In genomic region chr3:131117883-131118282, GRCm38 (mm10) we compare ENCODE assay signal across 15 mouse cellular contexts. TPM values are rescaled to one million over a fixed set of nuclear protein-coding genes. Genes with fewer than 3 reads are reported as not detected.
DNase-seq lines count a peak whose midpoint lies in the region; ATAC-seq and TF ChIP-seq lines count a peak whose summit lies in the region.
"Had no signal": no experiment of that assay in that cellular context is flagged by ENCODE, and none has a peak within 500 bp of the region (broad histone marks: within the 10 kb centered on the region; RNA-seq: fewer than 3 reads in every experiment).

No protein-coding gene starts in this region.

- no peak for ATAC-seq in embryonic facial prominence, embryonic 14.5 days (ENCODE audit: low read depth)
- no peak for ATAC-seq in midbrain, embryonic 16.5 days
- no peak for ATAC-seq in megakaryocyte-erythroid progenitor cell, adult 5-6 weeks (replicated peaks; ENCODE audit: low FRiP score, low TSS enrichment, poor library complexity, severe bottlenecking)

- 10% methylated on average over 3 of the region's 3 CpGs for WGBS in spleen, adult 2 months
- WGBS in embryonic facial prominence, embryonic 14.5 days: 40% methylated on average over 3 of the region's 3 CpGs
- WGBS in midbrain, embryonic 16.5 days: 63% methylated on average over 3 of the region's 3 CpGs

- H3K9ac ChIP-seq in embryonic facial prominence, embryonic 14.5 days (ENCODE audit: low read depth, low read length): no peak overlapping the region
- H3K9ac ChIP-seq in midbrain, embryonic 16.5 days (ENCODE audit: low read depth, low read length): no peak overlapping the region

- TF ChIP-seq CTCF in spleen, adult 2 months (IDR thresholded peaks at IDR 0.05; ENCODE audit: extremely low read depth, insufficient read depth, insufficient read length, insufficient replicate concordance): no peak

- peak overlapping the region; percentile 16; the same call in 1 of the 2 replicates for H3K4me3 ChIP-seq in spleen, adult 2 months (ENCODE audit: extremely low read depth, insufficient read depth, insufficient read length)
- H3K4me3 ChIP-seq in embryonic facial prominence, embryonic 14.5 days (ENCODE audit: low read depth, low read length): no peak overlapping the region
- H3K4me3 ChIP-seq in midbrain, embryonic 16.5 days (ENCODE audit: low read depth, low read length): no peak overlapping the region

- peak in 1 of 2 experiments; percentile 17 for DNase-seq in spleen, adult 2 months (ENCODE audit: low read depth in 1 of 2, low spot score in 2 of 2)
- DNase-seq in spleen, postnatal 14 days (ENCODE audit: low spot score in 2 of 2): no peak
- DNase-seq in embryonic facial prominence, embryonic 14.5 days (ENCODE audit: low spot score): no peak
- peak; percentile 26 to 34 for DNase-seq in thymus, postnatal 36 days
- DNase-seq in urinary bladder, adult 2 months (ENCODE audit: low spot score): no peak
- DNase-seq in right cerebral cortex, postnatal 36 days (ENCODE audit: low spot score in 2 of 2): no peak
- DNase-seq: adrenal gland, postnatal 10 days; cerebellum, postnatal 36 days; heart, adult 18-20 months; heart, postnatal 36 days; layer of hippocampus, postnatal 36 days; lung, adult 2 months; right cerebral cortex, postnatal 14 days had no signal

- no peak for TF ChIP-seq POLR2A in spleen, adult 2 months (IDR thresholded peaks at IDR 0.05; ENCODE audit: low read depth, low read length)

- H3K4me1 ChIP-seq in spleen, adult 2 months (ENCODE audit: control insufficient read depth, insufficient read depth, insufficient read length): peaks cover 12% of the 10 kb centered on the region
- peaks cover 15% of the 10 kb centered on the region; the same call in 1 of the 2 replicates for H3K4me1 ChIP-seq in embryonic facial prominence, embryonic 14.5 days (ENCODE audit: control insufficient read depth, insufficient read depth, low read length)
- peaks cover 7% of the 10 kb centered on the region for H3K4me1 ChIP-seq in midbrain, embryonic 16.5 days (ENCODE audit: control insufficient read depth, insufficient read depth, low read length)

- peak overlapping the region; percentile 70 for H3K27ac ChIP-seq in spleen, adult 2 months (ENCODE audit: insufficient read depth, low read length)
- H3K27ac ChIP-seq in embryonic facial prominence, embryonic 14.5 days (replicated peaks; ENCODE audit: low read depth, low read length): no peak overlapping the region
- no peak overlapping the region for H3K27ac ChIP-seq in midbrain, embryonic 16.5 days (ENCODE audit: low read length)

- H3K36me3 ChIP-seq in spleen, adult 2 months (ENCODE audit: control insufficient read depth, insufficient read depth, low read length): 0 out of 2 replicates have a peak, but pooled peaks cover 1% of the 10 kb centered on the region
- peaks cover 24% of the 10 kb centered on the region for H3K36me3 ChIP-seq in embryonic facial prominence, embryonic 14.5 days (ENCODE audit: control insufficient read depth, insufficient read depth, low read length)
- H3K36me3 ChIP-seq in midbrain, embryonic 16.5 days (ENCODE audit: control insufficient read depth, insufficient read depth, low read length): no peaks in the 10 kb centered on the region

- H3K9me3 ChIP-seq in embryonic facial prominence, embryonic 14.5 days (ENCODE audit: control insufficient read depth, low read length): no peaks in the 10 kb centered on the region
- no peaks in the 10 kb centered on the region for H3K9me3 ChIP-seq in midbrain, embryonic 16.5 days (replicated peaks; ENCODE audit: control insufficient read depth, low read length, poor library complexity, severe bottlenecking)

- H3K27me3 ChIP-seq in spleen, adult 2 months (ENCODE audit: control insufficient read depth, insufficient read depth, low read length): no peaks in the 10 kb centered on the region; the same call in 1 of the 2 replicates
- no peaks in the 10 kb centered on the region for H3K27me3 ChIP-seq in embryonic facial prominence, embryonic 14.5 days (replicated peaks; ENCODE audit: control insufficient read depth, insufficient read depth, low read length)
- H3K27me3 ChIP-seq in midbrain, embryonic 16.5 days (ENCODE audit: control insufficient read depth, insufficient read depth, low read depth, low read length): no peaks in the 10 kb centered on the region

- peak overlapping the region; percentile 23; the same call in 1 of the 2 replicates for H3K4me2 ChIP-seq in embryonic facial prominence, embryonic 14.5 days (ENCODE audit: low read depth, low read length)
- H3K4me2 ChIP-seq in midbrain, embryonic 16.5 days (ENCODE audit: low read length): peak overlapping the region; percentile 39

RNA-seq across cellular contexts. Expression of gene Lef1, which starts 7.6 kb away (rescaled TPM):
- polyA plus RNA-seq in spleen, adult 2 months (2012; rRNA removed): 50.9 and 54.5 TPM in 2 replicates
- 25.9 and 32.2 TPM in 2 replicates for polyA plus RNA-seq in embryonic facial prominence, embryonic 14.5 days (2014; fragmentation: Nextera tagmentation; extraction: Ambion mirVana)
- polyA plus RNA-seq in midbrain, embryonic 16.5 days (2015; fragmentation: Nextera tagmentation; extraction: Ambion mirVana): 67.6 and 81.3 TPM in 2 replicates
- polyA plus RNA-seq in urinary bladder, adult 2 months (2012; rRNA removed): 2.3 and 4.0 TPM in 2 replicates
- total RNA-seq in megakaryocyte-erythroid progenitor cell, adult 5-6 weeks (2014; fragmentation: Nextera tagmentation): 7.2 and 47.8 TPM in 2 replicates
- total RNA-seq in megakaryocyte-erythroid progenitor cell, adult 5-6 weeks (2017): 0.23 and 0.34 TPM in 2 replicates

Comparison
In these comparisons a context has a peak if more than half of its experiments do, and no peak if none do; other contexts are left out.
1. DNase-seq: peak in thymus, postnatal 36 days (2 of 2); none in spleen, postnatal 14 days (0 of 2), embryonic facial prominence, embryonic 14.5 days (single experiment), urinary bladder, adult 2 months (single experiment) and right cerebral cortex, postnatal 36 days (0 of 2).